Mouse (Mus musculus): ENCODE results near the gene Hcfc1r1.

Hcfc1r1 gene

DNA sequence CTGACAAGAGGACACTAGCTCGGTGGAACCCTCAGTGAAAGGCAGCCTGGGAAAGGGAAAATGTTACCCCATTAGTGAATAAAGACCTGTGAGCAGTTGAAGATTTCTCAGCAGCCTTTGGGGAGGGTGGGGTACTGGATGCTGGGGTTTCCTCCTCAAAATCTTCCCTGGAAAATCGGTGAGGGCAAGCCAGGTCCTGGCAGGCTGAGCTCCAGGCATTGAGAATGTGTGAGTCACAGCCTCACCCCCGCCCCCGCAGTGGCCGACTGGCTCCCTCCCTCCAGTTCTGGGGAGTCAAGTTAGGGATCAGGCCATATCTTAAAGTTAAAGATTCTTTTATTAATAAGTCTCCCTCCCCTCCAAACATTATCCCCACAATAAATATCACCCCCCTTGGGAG, 1.7 kb downstream of the Hcfc1r1 start:
- peak; percentile 38 for DNase-seq (ENCODE audit: low read depth, low spot score)

- DNase-seq (ENCODE audit: low read depth, low spot score): peak; percentile 32
Measured at GRCm38 (mm10) chr17:23675564-23676281, 2.3 kb downstream of the Hcfc1r1 start.

- peak; percentile 26 for DNase-seq (ENCODE audit: low read depth, low spot score)
Measured at GRCm38 (mm10) chr17:23676473-23677031, 3.2 kb downstream of the Hcfc1r1 start.

- DNase-seq (ENCODE audit: low read depth, low spot score): peak; percentile 63
Measured at GRCm38 (mm10) chr17:23677236-23677679, 3.9 kb downstream of the Hcfc1r1 start, which contains the start of gene Tnfrsf12a. Gene Tnfrsf12a, minus strand, starts transcription at chr17:23677468.

DNA sequence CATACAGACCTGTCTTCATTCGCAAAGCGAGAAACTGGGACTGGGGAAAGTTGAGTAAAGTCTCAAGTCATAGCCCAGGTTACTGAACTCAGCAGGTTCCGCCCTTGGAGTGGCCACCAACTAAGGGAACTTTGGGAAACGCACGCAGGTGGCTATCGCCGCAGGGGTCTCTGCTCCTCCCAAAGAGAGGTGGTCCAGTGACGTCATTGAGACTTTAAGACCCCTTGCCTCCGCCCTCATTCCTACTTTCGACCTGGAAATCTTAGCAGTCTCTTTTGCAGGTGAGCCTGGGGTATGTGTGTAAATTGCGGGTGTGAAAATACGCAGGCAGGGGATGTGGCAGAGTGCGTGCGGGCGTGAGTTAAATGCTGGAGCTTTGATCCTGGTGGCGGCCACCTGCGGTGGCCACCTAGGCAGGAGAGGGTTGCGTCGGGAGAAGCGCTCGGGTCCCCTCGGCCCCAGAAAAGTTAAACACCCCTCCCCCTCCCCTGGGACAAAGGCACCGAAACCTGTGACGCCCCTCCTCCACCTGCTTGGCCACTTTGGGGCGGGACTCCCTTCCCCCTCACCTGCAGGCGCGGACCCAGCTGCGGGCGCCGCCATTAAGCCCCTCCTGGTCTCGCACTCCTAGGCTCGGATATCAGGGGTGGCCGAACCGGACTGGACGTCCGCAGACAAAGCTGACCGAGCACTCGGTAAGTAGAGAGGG, 5.9 kb downstream of the Hcfc1r1 start, which contains the start of gene Cldn6:
Gene Cldn6, plus strand, starts transcription at position 123 of the 709 bp plus-strand sequence.
- DNase-seq (ENCODE audit: low read depth, low spot score): no peak

- no peak for DNase-seq (ENCODE audit: low read depth, low spot score)
Measured at GRCm38 (mm10) chr17:23680336-23680735, 6.9 kb downstream of the Hcfc1r1 start.

DNA sequence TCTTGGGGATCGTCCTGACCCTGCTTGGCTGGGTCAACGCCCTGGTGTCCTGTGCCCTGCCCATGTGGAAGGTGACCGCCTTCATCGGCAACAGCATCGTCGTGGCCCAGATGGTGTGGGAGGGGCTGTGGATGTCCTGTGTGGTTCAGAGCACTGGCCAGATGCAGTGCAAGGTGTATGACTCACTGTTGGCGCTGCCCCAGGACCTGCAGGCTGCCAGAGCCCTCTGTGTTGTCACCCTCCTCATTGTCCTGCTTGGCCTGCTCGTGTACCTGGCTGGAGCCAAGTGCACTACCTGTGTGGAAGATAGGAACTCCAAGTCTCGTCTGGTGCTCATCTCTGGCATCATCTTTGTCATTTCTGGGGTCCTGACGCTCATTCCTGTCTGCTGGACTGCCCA, 7.7 kb downstream of the Hcfc1r1 start:
- no peak for DNase-seq (ENCODE audit: low read depth, low spot score)

DNA sequence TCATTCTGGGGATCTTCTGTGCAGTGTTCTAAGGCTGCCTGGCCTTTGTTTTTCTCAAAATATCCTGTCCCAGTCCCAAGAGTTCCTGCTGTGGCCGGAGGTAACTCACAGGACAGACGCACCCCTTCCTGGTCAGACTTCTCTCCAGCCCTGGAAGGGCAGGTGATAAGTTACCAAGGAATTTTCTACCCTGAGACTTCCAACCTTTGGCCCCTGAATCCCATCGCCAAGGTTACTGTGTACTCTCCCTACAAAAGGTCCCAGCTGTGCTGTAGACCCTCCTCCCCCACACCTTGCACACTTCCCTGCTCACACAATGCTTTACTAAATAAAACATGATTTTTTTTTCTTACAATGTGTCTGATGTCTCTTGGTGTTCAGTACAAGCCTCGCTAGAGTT, 8.7 kb downstream of the Hcfc1r1 start:
- DNase-seq (ENCODE audit: low read depth, low spot score): no peak

DNA sequence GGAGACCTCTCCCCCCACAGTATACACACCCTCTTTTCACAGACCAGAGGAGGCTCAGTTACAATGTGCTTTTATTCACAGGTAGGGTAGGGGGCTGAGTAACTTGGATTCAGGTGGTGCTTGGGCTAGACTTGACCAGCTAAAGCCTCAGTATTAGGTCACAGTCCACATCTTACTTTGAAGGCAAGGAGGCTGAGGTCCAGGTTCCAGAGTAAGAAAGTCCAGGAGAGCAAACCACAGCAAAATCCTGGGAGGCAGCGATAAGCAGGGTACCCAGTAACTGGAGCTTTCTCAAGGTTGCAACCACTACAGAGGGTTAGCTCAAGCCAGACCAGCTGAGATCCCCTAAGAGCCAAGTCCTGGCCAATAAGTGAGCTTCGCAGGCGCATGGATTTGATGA, 9.1 kb downstream of the Hcfc1r1 start:
- no peak for DNase-seq (ENCODE audit: low read depth, low spot score)

GRCm38 (mm10) chr17:23683226-23683625, 9.8 kb downstream of the Hcfc1r1 start:
- DNase-seq (ENCODE audit: low read depth, low spot score): no peak

DNA sequence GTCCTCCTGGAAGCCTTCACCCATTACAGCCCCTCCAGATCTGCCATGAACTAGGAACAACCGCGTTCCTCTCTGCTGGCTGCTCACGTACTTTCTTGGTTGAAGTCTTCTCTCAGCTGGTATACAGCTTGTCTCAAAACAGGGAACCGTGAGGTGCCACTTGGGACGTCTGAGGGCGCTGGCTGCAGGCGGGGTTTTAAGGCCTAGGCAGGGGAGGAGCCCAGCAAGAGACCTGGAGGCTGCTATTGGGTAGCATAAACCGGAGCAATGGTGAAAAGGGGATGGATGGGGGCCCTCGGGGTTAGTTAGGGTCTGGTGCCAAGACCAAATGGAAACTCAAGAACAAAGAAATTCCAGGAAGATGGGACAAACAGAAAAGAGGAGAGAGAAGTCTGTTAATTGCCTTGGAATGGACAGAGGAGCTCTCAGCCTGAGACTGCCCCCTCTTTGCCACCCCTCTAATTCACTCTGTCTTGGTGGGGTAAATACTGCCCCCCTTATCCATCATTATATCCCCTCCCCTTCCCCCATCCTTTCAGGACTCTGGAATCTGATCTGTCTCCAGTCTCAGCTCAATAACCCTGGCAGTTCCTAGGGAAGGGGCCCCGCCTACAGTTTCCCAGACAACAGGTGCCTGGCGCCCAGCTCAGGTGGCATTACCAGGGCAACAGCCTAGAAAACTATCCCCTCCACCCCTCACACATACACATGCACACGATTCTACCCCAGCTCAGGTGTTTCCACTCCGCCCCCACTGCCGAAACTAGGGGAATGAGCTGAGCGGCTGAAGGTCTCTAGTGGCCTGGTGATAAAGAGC, 10.7 kb downstream of the Hcfc1r1 start, which contains the start of gene Cldn9:
Gene Cldn9, minus strand, starts transcription at position 171 of the 817 bp plus-strand sequence.
- no peak for DNase-seq (ENCODE audit: low read depth, low spot score)

DNA sequence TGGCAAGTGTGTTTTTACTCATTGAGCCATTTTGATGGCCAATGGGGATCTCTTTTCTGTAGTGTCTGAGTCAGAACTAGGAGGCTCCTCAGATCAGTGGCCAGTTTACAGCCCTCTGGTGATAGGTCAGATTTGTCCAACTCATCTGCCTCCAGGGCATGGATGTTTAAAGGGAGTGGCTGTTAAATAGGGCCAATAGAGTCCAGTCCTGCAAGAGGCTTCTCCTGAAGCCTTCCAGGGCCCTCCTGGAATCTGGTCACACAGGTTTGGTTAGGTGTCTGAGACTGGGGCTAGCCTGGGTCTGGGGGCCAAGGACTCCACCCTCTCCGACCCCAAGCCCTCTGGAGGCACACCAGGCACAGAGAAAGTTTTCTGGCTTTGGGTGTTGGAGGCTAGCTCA, 21.1 kb downstream of the Hcfc1r1 start:
- no peak for DNase-seq (ENCODE audit: low read depth, low spot score)

DNA sequence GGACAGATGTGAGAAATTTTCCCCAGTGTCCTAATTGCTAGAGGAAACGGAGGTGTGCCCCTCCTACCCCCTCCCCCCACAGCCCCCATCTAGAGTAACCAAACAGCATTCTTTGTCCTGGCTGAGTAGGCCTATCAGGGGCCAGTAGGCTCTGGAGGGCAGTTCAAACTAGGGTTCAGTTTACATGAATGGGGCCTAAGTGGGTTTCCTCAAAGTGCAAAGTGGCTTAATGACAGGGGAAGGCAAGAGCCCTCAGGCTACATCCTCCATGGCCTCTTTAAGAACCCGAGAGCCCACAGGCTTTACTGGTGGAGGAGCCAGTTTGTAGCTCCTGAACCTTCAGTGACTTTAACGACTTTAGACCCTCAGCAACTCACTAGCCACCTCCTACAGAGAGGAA, 22.4 kb downstream of the Hcfc1r1 start:
- no peak for DNase-seq (ENCODE audit: low read depth, low spot score)

GRCm38 (mm10) chr17:23699131-23700077, 26.0 kb downstream of the Hcfc1r1 start:
- DNase-seq (ENCODE audit: low read depth, low spot score): peak; percentile 13

- DNase-seq (ENCODE audit: low read depth, low spot score): peak; percentile 88
Measured at GRCm38 (mm10) chr17:23700079-23700478, 26.7 kb downstream of the Hcfc1r1 start.

DNA sequence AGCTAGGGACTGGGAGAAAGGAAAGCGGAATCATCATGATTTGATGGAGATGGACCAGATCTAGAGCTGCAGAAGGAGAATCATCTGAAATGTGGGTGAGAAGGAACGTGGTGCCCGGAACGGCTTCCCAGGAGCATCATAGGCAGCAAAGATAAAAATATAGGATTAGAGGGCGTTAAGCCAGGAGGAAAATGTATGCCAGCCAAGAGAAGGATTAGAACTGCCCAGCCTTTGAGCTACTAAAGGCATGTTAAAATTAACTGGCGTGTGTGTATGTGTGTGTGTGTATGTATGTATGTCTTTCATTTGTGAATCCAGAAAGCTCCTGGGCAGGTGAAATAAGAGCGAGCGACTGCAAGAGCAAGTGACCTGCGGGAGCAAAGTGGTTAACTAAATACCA, 29.9 kb downstream of the Hcfc1r1 start:
- DNase-seq (ENCODE audit: low read depth, low spot score): no peak

DNA sequence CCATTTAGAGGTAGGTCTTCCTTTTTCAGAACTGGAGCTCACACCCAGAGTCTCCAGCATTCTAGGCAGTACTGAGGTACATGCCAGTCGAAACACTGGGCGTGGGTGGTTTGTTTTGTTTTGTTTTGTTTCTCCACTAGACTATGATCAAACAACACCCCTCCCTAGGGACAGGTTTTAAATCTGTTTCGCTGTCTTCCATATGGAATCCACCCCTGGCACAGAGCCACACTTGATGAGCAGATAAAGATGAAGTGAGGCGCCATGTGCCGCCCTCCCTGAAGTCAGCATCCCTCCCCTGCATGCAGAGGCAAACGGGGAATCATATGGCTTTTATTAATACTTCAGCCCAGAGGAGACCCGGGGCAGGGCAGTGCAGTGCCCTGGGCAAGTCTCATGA, 31.3 kb downstream of the Hcfc1r1 start:
- no peak for DNase-seq (ENCODE audit: low read depth, low spot score)

- no peak for DNase-seq (ENCODE audit: low read depth, low spot score)
Measured at GRCm38 (mm10) chr17:23705525-23706104, 32.2 kb downstream of the Hcfc1r1 start.

DNA sequence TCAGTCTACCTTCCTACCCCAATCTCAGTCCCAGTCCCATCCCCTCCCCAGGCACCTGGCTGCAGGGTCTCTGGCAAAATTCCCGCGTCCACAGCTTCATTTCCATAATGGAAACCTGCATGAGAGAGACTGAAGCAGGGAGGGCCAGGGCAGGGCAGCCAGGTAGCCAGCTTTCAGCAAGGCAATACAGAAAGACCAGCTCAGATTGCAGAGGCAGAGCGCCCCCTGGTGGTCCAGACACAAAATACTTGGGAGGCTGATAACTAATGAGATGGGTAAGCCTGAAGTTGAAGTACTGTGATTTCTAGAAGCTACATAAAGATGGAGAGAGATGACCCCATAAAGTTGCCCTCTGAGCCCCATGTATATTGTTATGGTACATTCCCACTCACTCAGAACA, 32.8 kb downstream of the Hcfc1r1 start:
- peak; percentile 61 for DNase-seq (ENCODE audit: low read depth, low spot score)

- no peak for DNase-seq (ENCODE audit: low read depth, low spot score)
Measured at GRCm38 (mm10) chr17:23717003-23717402, 43.6 kb downstream of the Hcfc1r1 start.
